In genomic region chr4:42949676-42950051, GRCm38 (mm10) we compare ENCODE assay signal across 8 mouse cellular contexts. TPM values are rescaled to one million over a fixed set of nuclear protein-coding genes. Genes with fewer than 3 reads are reported as not detected.
A peak's percentile ranks its signal among the peaks of the same experiment; 100 is the strongest.
DNase-seq lines count a peak whose midpoint lies in the region; ATAC-seq and TF ChIP-seq lines count a peak whose summit lies in the region.

TSS of gene Dnajb5 (plus strand) at chr4:42949814.

- peak; percentile 69 for DNase-seq in c-Kit-positive CD71-positive TER-119-positive erythroid progenitor cells, embryonic 14.5 days (ENCODE audit: low spot score)
- DNase-seq in heart, postnatal 0 days (ENCODE audit: low spot score) = peak; percentile 99
- DNase-seq in kidney, postnatal 4 days = peak; percentile 97

- peak within 1 kb of the TSS; percentile 95 for H3K4me3 ChIP-seq in E14TG2a.4 (replicated peaks; ENCODE audit: low read length)
- peak within 1 kb of the TSS; percentile 75 for H3K4me3 ChIP-seq in forebrain, embryonic 12.5 days (replicated peaks)
- peak within 1 kb of the TSS; percentile 82 for H3K4me3 ChIP-seq in heart, postnatal 0 days (ENCODE audit: low read depth, low read length)
- H3K4me3 ChIP-seq in liver, embryonic 16.5 days (ENCODE audit: low read depth, low read length) = peak within 1 kb of the TSS; percentile 68
- H3K4me3 ChIP-seq in neural tube, embryonic 13.5 days = peak within 1 kb of the TSS; percentile 76
- peak within 1 kb of the TSS; percentile 95 for H3K4me3 ChIP-seq in testis, adult 2 months (ENCODE audit: control insufficient read depth, low read depth, low read length)

- TF ChIP-seq EP300 in heart, postnatal 0 days (IDR thresholded peaks at IDR 0.05; ENCODE audit: low read depth) = 0 out of 2 replicates have a peak, but pooled peaks have one; percentile 60

- 0% methylated on average over 32 of the region's 39 CpGs for WGBS in forebrain, embryonic 12.5 days
- under 1% methylated on average over 39 of the region's 39 CpGs for WGBS in heart, postnatal 0 days
- under 1% methylated on average over 39 of the region's 39 CpGs for WGBS in liver, embryonic 16.5 days (ENCODE audit: insufficient replicate concordance)
- WGBS in neural tube, embryonic 13.5 days = under 1% methylated on average over 36 of the region's 39 CpGs

- peak within 1 kb of the TSS; percentile 91 for H3K9ac ChIP-seq in forebrain, embryonic 12.5 days
- peak within 1 kb of the TSS; percentile 96 for H3K9ac ChIP-seq in heart, postnatal 0 days (replicated peaks; ENCODE audit: low read depth, low read length)
- H3K9ac ChIP-seq in liver, embryonic 16.5 days (ENCODE audit: low read depth, low read length) = peak within 1 kb of the TSS; percentile 64
- H3K9ac ChIP-seq in neural tube, embryonic 13.5 days = peak within 1 kb of the TSS; percentile 98

- TF ChIP-seq POLR2A in testis, adult 2 months (IDR thresholded peaks at IDR 0.05; ENCODE audit: control insufficient read depth, low read depth, low read length) = peak; percentile 58; the same call in 1 of the 2 replicates

- H3K27ac ChIP-seq in forebrain, embryonic 12.5 days = peak within 1 kb of the TSS; percentile 94
- H3K27ac ChIP-seq in heart, postnatal 0 days (ENCODE audit: low read depth) = peak within 1 kb of the TSS; percentile 100
- peak within 1 kb of the TSS; percentile 33; the same call in 1 of the 2 replicates for H3K27ac ChIP-seq in liver, embryonic 16.5 days (ENCODE audit: low read length)
- peak within 1 kb of the TSS; percentile 97 for H3K27ac ChIP-seq in neural tube, embryonic 13.5 days (replicated peaks)
- H3K27ac ChIP-seq in testis, adult 2 months (ENCODE audit: control insufficient read depth, insufficient read depth, low read depth, low read length) = peak within 1 kb of the TSS; percentile 83

- peaks cover 26% of the 10 kb centered on the region for H3K36me3 ChIP-seq in E14TG2a.4 (ENCODE audit: insufficient read depth, low read length)
- no peaks in the 10 kb centered on the region; the same call in none of the 2 replicates for H3K36me3 ChIP-seq in forebrain, embryonic 12.5 days (replicated peaks)
- H3K36me3 ChIP-seq in heart, postnatal 0 days (replicated peaks; ENCODE audit: control insufficient read depth, insufficient read depth, low read length) = no peaks in the 10 kb centered on the region
- H3K36me3 ChIP-seq in liver, embryonic 16.5 days (ENCODE audit: control insufficient read depth, insufficient read depth) = no peaks in the 10 kb centered on the region
- peaks cover 10% of the 10 kb centered on the region; the same call in 1 of the 2 replicates for H3K36me3 ChIP-seq in neural tube, embryonic 13.5 days
- H3K36me3 ChIP-seq in testis, adult 2 months (ENCODE audit: control insufficient read depth, insufficient read depth, low read length) = no peaks in the 10 kb centered on the region

- H3K9me3 ChIP-seq in E14TG2a.4 (ENCODE audit: low read length) = no peaks in the 10 kb centered on the region
- no peaks in the 10 kb centered on the region for H3K9me3 ChIP-seq in forebrain, embryonic 12.5 days
- H3K9me3 ChIP-seq in heart, postnatal 0 days (replicated peaks; ENCODE audit: control insufficient read depth, low read length) = no peaks in the 10 kb centered on the region
- H3K9me3 ChIP-seq in liver, embryonic 16.5 days (replicated peaks; ENCODE audit: control insufficient read depth, low read length) = no peaks in the 10 kb centered on the region
- no peaks in the 10 kb centered on the region for H3K9me3 ChIP-seq in neural tube, embryonic 13.5 days

- peak; percentile 95 for ATAC-seq in forebrain, embryonic 12.5 days (ENCODE audit: low FRiP score)
- peak; percentile 88 for ATAC-seq in heart, postnatal 0 days (ENCODE audit: insufficient read depth, low read depth)
- ATAC-seq in liver, embryonic 16.5 days (ENCODE audit: low read depth) = peak; percentile 97
- peak; percentile 92 for ATAC-seq in neural tube, embryonic 13.5 days (ENCODE audit: low read depth)

- H3K4me2 ChIP-seq in forebrain, embryonic 12.5 days = peak within 1 kb of the TSS; percentile 84
- peak within 1 kb of the TSS; percentile 87 for H3K4me2 ChIP-seq in heart, postnatal 0 days (ENCODE audit: low read depth, low read length)
- H3K4me2 ChIP-seq in liver, embryonic 16.5 days (ENCODE audit: low read depth, low read length) = peak within 1 kb of the TSS; percentile 75
- H3K4me2 ChIP-seq in neural tube, embryonic 13.5 days = peak within 1 kb of the TSS; percentile 93

- H3K27me3 ChIP-seq in E14TG2a.4 (ENCODE audit: insufficient read depth, low read length) = peaks cover 21% of the 10 kb centered on the region
- peaks cover 9% of the 10 kb centered on the region; the same call in 1 of the 2 replicates for H3K27me3 ChIP-seq in forebrain, embryonic 12.5 days
- H3K27me3 ChIP-seq in heart, postnatal 0 days (ENCODE audit: control insufficient read depth, insufficient read depth, low read length) = no peaks in the 10 kb centered on the region
- H3K27me3 ChIP-seq in liver, embryonic 16.5 days (ENCODE audit: control insufficient read depth, insufficient read depth, low read depth, low read length) = peaks cover 38% of the 10 kb centered on the region
- no peaks in the 10 kb centered on the region for H3K27me3 ChIP-seq in neural tube, embryonic 13.5 days
- H3K27me3 ChIP-seq in testis, adult 2 months (ENCODE audit: control insufficient read depth, insufficient read depth, low read length) = no peaks in the 10 kb centered on the region

- peaks cover 54% of the 10 kb centered on the region for H3K4me1 ChIP-seq in E14TG2a.4 (replicated peaks; ENCODE audit: low read depth, low read length)
- peaks cover 78% of the 10 kb centered on the region for H3K4me1 ChIP-seq in forebrain, embryonic 12.5 days
- peaks cover 23% of the 10 kb centered on the region for H3K4me1 ChIP-seq in heart, postnatal 0 days (ENCODE audit: control insufficient read depth, insufficient read depth)
- H3K4me1 ChIP-seq in liver, embryonic 16.5 days (ENCODE audit: control insufficient read depth, low read depth, low read length) = peaks cover 2% of the 10 kb centered on the region; the same call in 1 of the 2 replicates
- peaks cover 82% of the 10 kb centered on the region for H3K4me1 ChIP-seq in neural tube, embryonic 13.5 days (replicated peaks)
- H3K4me1 ChIP-seq in testis, adult 2 months (ENCODE audit: control insufficient read depth, insufficient read depth, low read length) = peaks cover 32% of the 10 kb centered on the region

- TF ChIP-seq CTCF in E14TG2a.4 (conservative IDR thresholded peaks at IDR 0.05; ENCODE audit: low read length) = no peak
- no peak for TF ChIP-seq CTCF in heart, postnatal 0 days (IDR thresholded peaks at IDR 0.05; ENCODE audit: low read depth)
- TF ChIP-seq CTCF in testis, adult 2 months (IDR thresholded peaks at IDR 0.05; ENCODE audit: control insufficient read depth, insufficient read depth, insufficient replicate concordance, low read depth, low read length) = no peak

RNA-seq across cellular contexts. Expression of gene Dnajb5, which starts in this region (rescaled TPM):
- polyA plus RNA-seq in forebrain, embryonic 12.5 days (2016; fragmentation: Nextera tagmentation; extraction: Ambion mirVana) = 26.0 and 32.3 TPM in 2 replicates
- 41.8 and 59.1 TPM in 2 replicates for total RNA-seq in heart, postnatal 0 days (2014; rRNA removed; ENCODE audit: low replicate concordance)
- polyA plus RNA-seq in heart, postnatal 0 days (2015; fragmentation: Nextera tagmentation; extraction: Ambion mirVana) = 12.5 and 18.2 TPM in 2 replicates
- polyA plus RNA-seq in liver, embryonic 16.5 days (2015; fragmentation: Nextera tagmentation; extraction: Ambion mirVana) = 1.0 and 1.5 TPM in 2 replicates
- 50.1 and 50.5 TPM in 2 replicates for polyA plus RNA-seq in neural tube, embryonic 13.5 days (2015; fragmentation: Nextera tagmentation; extraction: Ambion mirVana)
- polyA plus RNA-seq in testis, adult 2 months (2012; rRNA removed) = 7.6 and 8.2 TPM in 2 replicates

Comparison
In these comparisons a context has a peak if more than half of its experiments do, and no peak if none do; other contexts are left out.
1. Peak in every context shown above with its lines: DNase-seq, ATAC-seq, H3K4me3 ChIP-seq and H3K27ac ChIP-seq.
2. H3K27ac ChIP-seq: peak in every context shown above with its lines; median percentile 100 in heart, postnatal 0 days; 97 in neural tube, embryonic 13.5 days; 94 in forebrain, embryonic 12.5 days; 83 in testis, adult 2 months; 33 in liver, embryonic 16.5 days.